Mouse (Mus musculus) Patski (cell line): Measurements from ENCODE around the gene Nsun7. TPM values are rescaled to one million over a fixed set of nuclear protein-coding genes. Genes with fewer than 3 reads are reported as not detected.

ENCODE experiments used
- ATAC-seq: fragments of 100-300 bp; one replicate; pipeline ENCODE4 v1.8.0; 2021
- CTCF ChIA-PET: fragments of 350-600 bp; sonication (Branson Sonifier 250); formaldehyde crosslinking; loops from one replicate; lab custom pipeline; 2022; ENCODE audit warnings: inconsistent platforms; lab: Charles Lee
- POLR2A ChIA-PET: fragments of 350-600 bp; sonication (Branson Sonifier 250); formaldehyde crosslinking; loops from one replicate; lab custom pipeline; 2022; ENCODE audit warnings: antibody characterized with exemption, inconsistent platforms; lab: Charles Lee
- DNase-seq: peaks from one replicate; pipeline ENCODE4 v3.0.0-alpha.2; 2011; ENCODE audit warnings: low read depth, low spot score
- H3K27me3 ChIP-seq: fragments of 371-371 bp; one replicate; pipeline ENCODE4 v1.5.1; 2021
- CTCF ChIP-seq: fragments of 100-300 bp; IDR thresholded peaks from one replicate; pipeline ENCODE4 v1.5.1; 2021
- in situ Hi-C: fragments of 300-500 bp; cut with MboI; formaldehyde crosslinking; loops from 3 replicates; pipeline ENCODE4 v1.11.1; 2018; ENCODE audit warnings: low pct_unique_long_range_greater_than_20kb, mixed read lengths
- polyA plus RNA-seq: library from polyadenylated mRNA; unstranded; gene quantifications from one replicate; pipeline ENCODE4 v1.2.3, GENCODE M21; 2021

Nsun7 gene
- polyA plus RNA-seq, 1 experiment from 2014 or later, result 1.3 TPM

DNA sequence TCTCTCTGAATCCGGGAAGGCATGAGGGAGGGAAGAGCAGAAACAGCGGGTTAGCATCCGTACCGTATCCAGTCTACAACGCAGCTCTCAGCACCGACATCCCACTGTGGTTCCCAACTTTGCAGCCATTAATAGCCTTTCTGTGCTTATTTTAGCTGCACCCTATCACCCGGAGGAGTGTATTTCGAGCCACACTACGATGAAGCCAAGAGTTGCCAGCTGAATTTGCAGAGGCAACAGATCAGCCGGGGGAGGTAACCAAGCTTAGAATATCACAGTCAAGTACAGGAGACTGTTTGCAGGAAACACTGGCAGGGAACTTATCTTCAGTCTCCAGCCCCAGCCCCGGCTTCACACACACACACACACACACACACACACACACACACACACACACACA, 63.9 kb downstream of the Nsun7 start:
- in situ Hi-C loops, result no loop called here
- H3K27me3 ChIP-seq, result no peaks in the 10 kb centered on the region
- TF ChIP-seq CTCF, result no peak
- CTCF ChIA-PET, result interaction anchor here (3.7 to 4.3 kb wide), 2 partner anchors 8 to 14 kb away, joined by 28 to 30 read pairs; no protein-coding TSS in a partner anchor
- ATAC-seq (no peak), DNase-seq (no peak)
- POLR2A ChIA-PET, result interaction anchor here (1.0 kb wide), 1 partner anchor 45 kb away, joined by 3 read pairs; no protein-coding TSS in a partner anchor

GRCm38 (mm10) chr5:66326395-66326794, 66.7 kb downstream of the Nsun7 start:
- CTCF ChIA-PET, result interaction anchor here (0.8 to 4.3 kb wide), 21 partner anchors 9 to 352 kb away, joined by 3 to 30 read pairs (median 5); no protein-coding TSS in a partner anchor
- DNase-seq (no peak), ATAC-seq (no peak)
- no peaks in the 10 kb centered on the region for H3K27me3 ChIP-seq
- TF ChIP-seq CTCF, result peak; percentile 98
- POLR2A ChIA-PET, result no interaction called here
- in situ Hi-C loops, result no loop called here

GRCm38 (mm10) chr5:66327949-66328726, 68.4 kb downstream of the Nsun7 start:
- POLR2A ChIA-PET, result no interaction called here
- no peaks in the 10 kb centered on the region for H3K27me3 ChIP-seq
- in situ Hi-C loops, result no loop called here
- ATAC-seq (no peak), DNase-seq (no peak)
- no peak for TF ChIP-seq CTCF
- CTCF ChIA-PET, result interaction anchor here (0.7 to 4.3 kb wide), 5 partner anchors 9 to 56 kb away, joined by 3 to 28 read pairs (median 6); no protein-coding TSS in a partner anchor

DNA sequence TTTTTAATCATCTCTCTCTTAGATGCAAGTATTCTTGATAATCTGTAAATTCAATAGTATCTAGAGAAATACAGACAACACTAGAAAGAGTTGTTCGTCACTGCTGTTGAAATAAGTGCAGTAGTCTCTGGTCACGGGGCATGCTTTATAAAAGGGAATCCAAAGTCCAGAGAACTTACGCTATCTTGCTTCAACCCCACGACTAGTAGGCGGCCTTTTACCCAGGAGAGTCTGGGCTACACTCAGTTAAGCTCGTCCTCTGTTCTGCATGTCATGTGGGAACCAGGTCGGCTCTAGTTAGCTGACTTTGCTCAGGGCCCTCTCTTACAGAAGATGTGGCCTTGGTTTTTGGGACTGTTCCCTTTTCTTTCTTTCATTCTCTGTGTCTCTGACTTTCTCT, 69.1 kb downstream of the Nsun7 start:
- DNase-seq, result no peak
- no peaks in the 10 kb centered on the region for H3K27me3 ChIP-seq
- CTCF ChIA-PET, result interaction anchor here (0.7 to 2.7 kb wide), 4 partner anchors 9 to 56 kb away, joined by 3 to 6 read pairs (median 4); no protein-coding TSS in a partner anchor
- no peak for ATAC-seq
- POLR2A ChIA-PET, result no interaction called here
- in situ Hi-C loops, result no loop called here
- no peak for TF ChIP-seq CTCF

DNA sequence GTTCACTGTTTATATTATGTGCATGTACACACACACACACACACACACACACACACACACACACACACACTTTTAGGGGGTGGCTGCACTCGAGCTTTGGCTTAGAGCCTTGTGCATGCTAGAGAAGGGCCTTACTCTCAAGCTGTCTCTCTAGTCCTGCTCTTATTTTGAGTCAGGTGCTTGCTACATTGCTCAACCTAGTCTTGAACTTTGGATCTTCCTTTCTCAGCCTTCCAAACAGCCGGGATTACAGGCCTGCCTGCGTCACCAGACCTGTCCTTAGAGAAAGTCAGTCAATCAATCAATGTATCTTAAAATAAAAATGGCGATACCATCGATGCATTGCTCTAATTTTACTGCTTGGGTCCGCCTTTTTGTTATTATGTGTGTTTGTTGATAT, 71.1 kb downstream of the Nsun7 start:
- in situ Hi-C loops, result no loop called here
- ATAC-seq (no peak), DNase-seq (no peak)
- TF ChIP-seq CTCF, result no peak
- ChIA-PET POLR2A (interaction anchor here (0.7 kb wide), 1 partner anchor 237 kb away, joined by 4 read pairs; no protein-coding TSS in a partner anchor), CTCF (interaction anchor here (0.9 to 1.0 kb wide), 2 partner anchors 9 to 19 kb away, joined by 3 read pairs; no protein-coding TSS in a partner anchor)
- H3K27me3 ChIP-seq, result no peaks in the 10 kb centered on the region

DNA sequence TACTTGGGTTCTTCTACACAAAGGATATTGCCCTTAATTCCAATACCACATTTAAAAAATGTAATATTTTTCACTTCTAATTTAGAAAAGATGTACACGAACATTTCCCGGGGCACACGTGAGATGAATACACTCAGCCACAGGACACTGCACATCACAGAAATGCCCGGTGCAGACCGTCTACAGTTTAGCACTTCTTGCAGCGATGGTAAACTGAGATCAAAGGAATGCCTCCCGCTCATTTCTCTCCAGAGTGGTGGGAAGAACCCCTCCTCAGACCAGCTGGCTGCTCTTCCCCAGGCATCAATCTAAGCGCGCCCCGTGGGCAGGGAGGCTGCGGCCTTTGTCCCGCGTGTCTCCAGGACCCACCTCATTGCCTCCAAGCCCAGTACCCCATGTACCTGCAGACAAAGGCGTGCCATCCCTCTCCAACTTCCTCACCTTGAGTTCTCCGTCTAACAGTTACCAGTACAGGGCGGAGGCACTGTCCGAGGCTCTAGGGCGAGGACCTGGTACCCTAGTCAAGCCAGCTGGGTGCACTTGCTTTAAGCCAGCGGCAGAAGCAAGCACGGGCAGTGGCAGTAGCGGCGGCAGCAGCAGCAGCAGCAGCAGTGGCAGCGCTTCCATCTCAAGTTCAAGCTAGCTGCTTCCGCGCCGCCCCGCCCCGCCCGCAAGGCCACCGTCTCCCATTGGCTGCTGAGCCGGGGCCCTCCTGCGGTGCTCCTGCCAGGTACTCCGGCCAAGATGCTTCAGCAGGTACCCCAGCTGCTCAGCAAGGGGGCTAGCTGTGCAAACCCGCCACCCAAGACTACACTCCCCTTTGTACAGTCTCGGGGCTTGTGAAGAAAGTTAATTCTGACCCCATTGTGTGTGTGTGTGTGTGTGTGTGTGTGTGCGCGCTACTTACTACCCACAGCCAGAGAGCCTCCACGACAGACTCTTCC, 77.6 kb downstream of the Nsun7 start:
- no peak for DNase-seq
- CTCF ChIA-PET, result interaction anchor here (1.6 to 3.1 kb wide), 3 partner anchors 9 to 33 kb away, joined by 5 to 30 read pairs (median 6); no protein-coding TSS in a partner anchor
- in situ Hi-C loops, result no loop called here
- TF ChIP-seq CTCF, result no peak
- no peak for ATAC-seq
- no peaks in the 10 kb centered on the region for H3K27me3 ChIP-seq
- POLR2A ChIA-PET, result interaction anchor here (0.6 kb wide), 1 partner anchor 78 kb away, joined by 4 read pairs; the partner anchor contains the start of gene Nsun7

DNA sequence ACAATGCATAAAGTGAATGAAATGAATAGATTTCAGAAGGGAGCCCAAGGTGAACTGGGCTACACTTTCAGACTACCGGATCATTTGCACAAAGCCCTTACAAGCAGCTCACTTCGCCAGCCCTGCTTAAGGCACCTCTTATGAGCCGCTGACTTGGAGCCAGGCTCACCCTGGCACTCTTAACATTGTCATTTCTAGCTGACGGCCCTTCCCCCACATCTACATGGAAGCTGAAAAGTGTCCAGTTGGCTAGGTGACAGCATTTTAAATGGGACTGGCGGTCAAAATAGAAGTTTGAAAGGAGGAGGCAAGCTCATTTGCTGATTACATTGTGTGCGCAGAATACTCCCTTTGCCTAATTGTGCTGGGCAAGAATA, 78.3 kb downstream of the Nsun7 start:
- no peak for ATAC-seq

GRCm38 (mm10) chr5:66338583-66338982, 78.9 kb downstream of the Nsun7 start:
- TF ChIP-seq CTCF, result peak; percentile 76
- H3K27me3 ChIP-seq, result no peaks in the 10 kb centered on the region
- DNase-seq (no peak), ATAC-seq (peak; percentile 15)
- ChIA-PET POLR2A (no interaction called here), CTCF (interaction anchor here (1.0 to 3.1 kb wide), 4 partner anchors 10 to 31 kb away, joined by 3 to 30 read pairs (median 6); no protein-coding TSS in a partner anchor)
- in situ Hi-C loops, result no loop called here

More for the DNA sequence above, 78.3 kb downstream of the Nsun7 start:
- in situ Hi-C loops, result no loop called here
- no peak for TF ChIP-seq CTCF
- no peak for DNase-seq
- ChIA-PET POLR2A (interaction anchor here (0.6 kb wide), 1 partner anchor 78 kb away, joined by 4 read pairs; the partner anchor contains the start of gene Nsun7), CTCF (interaction anchor here (1.0 to 3.1 kb wide), 4 partner anchors 10 to 32 kb away, joined by 3 to 30 read pairs (median 6); no protein-coding TSS in a partner anchor)
- H3K27me3 ChIP-seq, result no peaks in the 10 kb centered on the region

- no peaks in the 10 kb centered on the region for H3K27me3 ChIP-seq
- CTCF ChIA-PET, result interaction anchor here (1.2 to 4.2 kb wide), 2 partner anchors 10 to 14 kb away, joined by 3 to 15 read pairs; no protein-coding TSS in a partner anchor
- TF ChIP-seq CTCF, result no peak
- POLR2A ChIA-PET, result no interaction called here
- ATAC-seq, result no peak
- in situ Hi-C loops, result no loop called here
- DNase-seq, result no peak
Measured at GRCm38 (mm10) chr5:66340356-66341102, 80.8 kb downstream of the Nsun7 start.
